Mouse (Mus musculus) layer of hippocampus, adult 18-20 months (tissue): ENCODE measurements around the gene Bcl11b. TPM values are rescaled to one million over a fixed set of nuclear protein-coding genes. Genes with fewer than 3 reads are reported as not detected.
A peak's percentile ranks its signal among the peaks of the same experiment; 100 is the strongest.

ENCODE experiments used
- DNase-seq, 2 experiments: peaks; one replicate each; pipeline ENCODE4 v3.0.0; 2022; ENCODE audit warnings: low spot score in 2 of 2
- total RNA-seq, 2 experiments: library from RNA; stranded (reverse); gene quantifications; 2 replicates each; pipeline ENCODE4 v1.2.3; 2021

Bcl11b gene
- total RNA-seq, 2 experiments from 2014 or later, result 143 to 144 TPM

- no peak for DNase-seq
These were observed 28.9 kb downstream of the Bcl11b start for GRCm38 (mm10) chr12:107974504-107974903.

GRCm38 (mm10) chr12:107973556-107974140, 29.8 kb downstream of the Bcl11b start:
- DNase-seq, result no peak

- DNase-seq, result no peak
These were observed 32.2 kb downstream of the Bcl11b start for GRCm38 (mm10) chr12:107971081-107971780.

GRCm38 (mm10) chr12:107970637-107971036, 32.8 kb downstream of the Bcl11b start:
- no peak for DNase-seq

GRCm38 (mm10) chr12:107969841-107970371, 33.5 kb downstream of the Bcl11b start:
- peak; percentile 60 to 76 for DNase-seq

- DNase-seq, result no peak
These were observed 34.3 kb downstream of the Bcl11b start for GRCm38 (mm10) chr12:107969126-107969525.

GRCm38 (mm10) chr12:107968331-107968730, 35.1 kb downstream of the Bcl11b start:
- no peak for DNase-seq

GRCm38 (mm10) chr12:107967026-107967425, 36.4 kb downstream of the Bcl11b start:
- DNase-seq, result no peak

- no peak for DNase-seq
These were observed 38.3 kb downstream of the Bcl11b start for GRCm38 (mm10) chr12:107965103-107965502.

- DNase-seq, result no peak
These were observed 38.9 kb downstream of the Bcl11b start for GRCm38 (mm10) chr12:107964396-107965085.

- DNase-seq, result no peak
These were observed 40.5 kb downstream of the Bcl11b start for GRCm38 (mm10) chr12:107962852-107963251.

GRCm38 (mm10) chr12:107961843-107962242, 41.6 kb downstream of the Bcl11b start:
- no peak for DNase-seq

GRCm38 (mm10) chr12:107960789-107961491, 42.5 kb downstream of the Bcl11b start:
- peak; percentile 50 to 63 for DNase-seq

- DNase-seq, result no peak
These were observed 43.0 kb downstream of the Bcl11b start for GRCm38 (mm10) chr12:107960365-107960764.

GRCm38 (mm10) chr12:107959872-107960271, 43.5 kb downstream of the Bcl11b start:
- no peak for DNase-seq

- peak in 1 of 2 experiments; percentile 74 for DNase-seq
These were observed 50.2 kb downstream of the Bcl11b start for GRCm38 (mm10) chr12:107953044-107953684.

- peak in 1 of 2 experiments; percentile 66 for DNase-seq
These were observed 51.1 kb downstream of the Bcl11b start for GRCm38 (mm10) chr12:107952318-107952724.

- no peak for DNase-seq
These were observed 52.7 kb downstream of the Bcl11b start for GRCm38 (mm10) chr12:107950667-107951179.

- DNase-seq, result no peak
These were observed 54.0 kb downstream of the Bcl11b start for GRCm38 (mm10) chr12:107949416-107949815.

- no peak for DNase-seq
These were observed 61.3 kb downstream of the Bcl11b start for GRCm38 (mm10) chr12:107942100-107942499.

GRCm38 (mm10) chr12:107940774-107941173, 62.6 kb downstream of the Bcl11b start:
- DNase-seq, result no peak
